Mouse (Mus musculus): ENCODE data around the gene Smok3b.

DNA sequence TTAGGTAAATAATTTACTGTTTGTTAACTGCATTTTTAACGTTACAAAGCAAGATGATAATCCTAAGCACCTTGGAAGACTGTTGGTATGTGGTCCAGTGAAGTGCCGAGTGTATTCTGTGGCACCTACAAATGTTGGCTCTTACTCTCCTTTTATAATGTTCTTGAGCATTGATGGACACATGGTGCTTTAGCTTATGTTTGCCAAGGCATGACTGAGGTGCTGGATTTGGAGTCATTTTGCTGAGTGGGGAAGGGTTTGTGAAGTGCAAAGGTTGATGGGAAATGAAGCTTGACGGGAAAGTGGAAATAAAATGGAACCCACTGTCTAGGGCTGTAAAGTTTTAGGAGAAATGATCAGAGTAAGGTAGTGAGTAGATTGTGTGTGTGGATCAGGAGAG, 67.1 kb downstream of the Smok3b start:
- TF ChIP-seq GATA1 (IDR thresholded peaks at IDR 0.05; ENCODE audit: low read length) (no peak), TAL1 (IDR thresholded peaks at IDR 0.05; ENCODE audit: low read length) (no peak)
